Mouse (Mus musculus) cerebral cortex, adult 2 months (tissue): ENCODE data around the gene Rc3h2.

Experiments used
- WGBS: fragments of 180-500 bp; shearing (Covaris S2); methylation state at CpG from one replicate; pipeline ENCODE4 v1.1.7; 2018; 5-methylcytosine and 5-hydroxymethylcytosine counted together

Rc3h2 gene

DNA sequence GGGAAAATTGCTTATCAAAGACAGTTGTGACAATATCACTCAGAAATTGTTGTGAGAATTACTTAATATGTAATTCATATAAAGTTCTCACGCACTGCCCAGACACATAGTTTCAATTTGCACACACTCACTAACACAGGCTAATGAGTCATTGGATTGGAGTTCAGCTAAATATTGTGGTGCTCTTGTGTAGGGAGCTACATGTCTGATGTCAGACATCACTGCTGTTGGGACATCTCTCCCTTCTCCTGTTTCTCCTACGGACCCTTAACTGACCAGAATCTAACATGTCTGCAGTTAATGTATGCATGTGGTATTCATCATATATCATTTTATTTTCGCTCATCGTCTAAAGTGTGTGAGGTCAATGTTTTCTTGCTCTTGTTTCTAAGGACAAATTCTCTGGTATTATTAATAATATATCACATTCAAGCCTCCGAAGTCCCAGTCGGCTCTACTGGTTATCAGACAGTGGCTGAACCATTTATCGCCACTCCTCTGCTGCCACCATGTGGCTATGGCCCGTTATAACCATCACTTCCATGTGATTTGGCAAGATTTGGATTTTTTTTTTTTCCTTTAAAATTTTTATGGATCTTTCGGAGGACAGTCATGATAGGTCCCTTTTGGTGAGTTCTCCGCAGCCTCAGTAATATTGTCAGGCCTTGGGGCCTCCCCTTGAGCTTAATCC, 84.1 kb downstream of the Rc3h2 start:
- 47% methylated on average over 10 of the region's 10 CpGs for WGBS

DNA sequence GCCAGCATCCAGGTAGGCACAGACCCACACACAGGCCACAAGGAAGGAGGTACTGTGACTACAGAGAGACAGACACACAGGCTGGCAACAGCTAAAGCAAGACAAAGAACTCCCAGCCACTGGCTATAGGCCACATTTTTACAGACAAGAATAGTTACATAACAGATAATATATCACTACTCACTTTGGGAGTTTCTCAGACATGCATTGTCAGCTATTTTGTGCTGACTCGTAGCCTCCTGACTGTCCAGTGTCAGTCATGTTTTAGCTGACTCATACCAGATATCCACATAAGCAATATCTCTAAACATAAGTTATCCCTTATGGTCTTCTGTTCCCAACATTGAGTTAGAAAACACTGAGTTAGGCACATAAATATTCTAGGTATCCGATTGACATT, 89.4 kb downstream of the Rc3h2 start:
- 82% methylated on average over 2 of the region's 2 CpGs for WGBS

GRCm38 (mm10) chr2:37326215-37326614, 96.5 kb downstream of the Rc3h2 start, which contains the start of gene Olfr368:
Olfr368 (plus strand) TSS chr2:37326515.
- WGBS: 90% methylated on average over 1 of the region's 1 CpGs
